Mouse (Mus musculus) stomach, embryonic 16.5 days (tissue): ENCODE results near the gene Olfr71. TPM values are rescaled to one million over a fixed set of nuclear protein-coding genes. Genes with fewer than 3 reads are reported as not detected.

Experiments used
- ATAC-seq: fragments of 200-750 bp; cut with Nextera tagmentation; 2 replicates; pipeline ENCODE4 v1.8.0; 2017; ENCODE audit warnings: moderate number of reproducible peaks, moderate TSS enrichment; ENCODE audit not compliant: insufficient read depth, low FRiP score
- H3K27ac ChIP-seq: fragments of 300-500 bp; sonication (generic); 2 replicates; pipeline ENCODE4 v1.5.1; 2014; ENCODE audit warnings: low read length
- H3K27me3 ChIP-seq: fragments of 300-500 bp; sonication (generic); 2 replicates; pipeline ENCODE4 v1.6.1; 2014; ENCODE audit warnings: low read length, control low read depth, mixed read lengths; ENCODE audit not compliant: control insufficient read depth, insufficient read depth
- H3K36me3 ChIP-seq: fragments of 300-500 bp; sonication (generic); 2 replicates; pipeline ENCODE4 v1.6.1; 2014; ENCODE audit warnings: low read length; ENCODE audit not compliant: control insufficient read depth, insufficient read depth
- H3K4me1 ChIP-seq: fragments of 300-500 bp; sonication (generic); 2 replicates; pipeline ENCODE4 v1.6.1; 2014; ENCODE audit warnings: low read length, control low read depth, mixed read lengths; ENCODE audit not compliant: control insufficient read depth, insufficient read depth
- H3K4me2 ChIP-seq: fragments of 300-500 bp; sonication (generic); 2 replicates; pipeline ENCODE4 v1.6.1; 2014; ENCODE audit warnings: low read depth, low read length, mixed read lengths
- H3K4me3 ChIP-seq: fragments of 300-500 bp; sonication (generic); replicated peaks from 2 replicates; pipeline ENCODE4 v1.5.1; 2014; ENCODE audit warnings: mild to moderate bottlenecking, low read length
- H3K9ac ChIP-seq: fragments of 300-500 bp; sonication (generic); 2 replicates; pipeline ENCODE4 v1.6.1; 2014; ENCODE audit warnings: low read length
- H3K9me3 ChIP-seq: fragments of 300-500 bp; sonication (generic); replicated peaks from 2 replicates; pipeline ENCODE4 v1.6.1; 2016; ENCODE audit warnings: low read length, control low read depth; ENCODE audit not compliant: control insufficient read depth
- WGBS: fragments of 180-500 bp; shearing (Covaris S2); extraction: QIAGEN DNeasy Blood & Tissue Kit; methylation state at CpG from one replicate; pipeline ENCODE4 v1.1.7; 2014; 5-methylcytosine and 5-hydroxymethylcytosine counted together
- polyA plus RNA-seq: library from polyadenylated mRNA; unstranded; fragments of >200 nt; fragmentation: Nextera tagmentation; extraction: Ambion mirVana; gene quantifications from 2 replicates; pipeline ENCODE4 v1.2.1, GENCODE M21; 2015

Olfr71 gene
- not detected in 2 replicates for polyA plus RNA-seq

DNA sequence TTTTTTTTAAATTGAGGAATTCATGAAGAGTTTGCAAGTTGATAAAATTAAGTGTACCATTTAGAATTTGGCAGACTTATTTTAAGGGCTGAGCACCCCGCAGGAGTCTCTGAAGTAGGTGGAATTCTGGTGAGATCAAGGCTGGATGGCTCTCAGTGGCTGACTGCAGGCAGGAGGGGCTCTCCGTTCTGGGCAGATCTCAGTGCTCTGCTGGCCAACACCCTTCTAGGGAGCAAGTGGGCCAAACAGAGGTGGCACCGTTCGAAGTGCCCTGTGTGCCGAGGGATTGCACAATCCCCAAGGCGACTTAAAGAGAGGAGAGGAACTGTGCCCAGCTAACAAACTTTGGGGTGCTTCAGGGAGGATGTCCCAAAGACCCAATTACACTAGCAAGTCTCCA, at the start of gene Olfr71:
Gene Olfr71, minus strand, starts transcription at position 387 of the 400 bp plus-strand sequence.
- H3K4me3 ChIP-seq = no peak within 1 kb of the TSS
- H3K4me1 ChIP-seq = no peaks in the 10 kb centered on the region
- no peak within 1 kb of the TSS for H3K9ac ChIP-seq
- no peaks in the 10 kb centered on the region for H3K27me3 ChIP-seq
- H3K4me2 ChIP-seq = no peak within 1 kb of the TSS
- H3K27ac ChIP-seq = no peak within 1 kb of the TSS
- H3K36me3 ChIP-seq = no peaks in the 10 kb centered on the region
- no peak for ATAC-seq
- 69% methylated on average over 6 of the region's 6 CpGs for WGBS
- no peaks in the 10 kb centered on the region for H3K9me3 ChIP-seq

DNA sequence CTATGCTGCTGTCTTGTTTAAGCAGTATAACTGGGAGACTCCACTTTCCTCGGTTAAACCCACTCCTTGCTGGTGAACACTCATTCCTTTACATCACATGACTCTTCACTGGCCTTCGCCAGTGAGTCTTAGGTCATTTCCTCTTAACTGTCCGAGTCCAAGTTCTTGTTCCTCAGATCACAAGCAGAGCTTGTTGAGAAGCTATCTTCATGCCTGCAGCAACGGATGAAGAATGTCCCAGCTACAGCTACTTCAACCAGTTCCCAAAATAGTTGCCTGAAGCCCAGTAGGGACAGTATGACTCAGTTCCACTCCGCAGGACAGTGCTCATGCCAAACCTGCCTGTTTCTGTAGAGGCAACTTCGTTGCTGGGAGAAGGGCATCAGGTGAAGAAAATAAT, 47.2 kb upstream of the Olfr71 start:
- 74% methylated on average over 6 of the region's 6 CpGs for WGBS

DNA sequence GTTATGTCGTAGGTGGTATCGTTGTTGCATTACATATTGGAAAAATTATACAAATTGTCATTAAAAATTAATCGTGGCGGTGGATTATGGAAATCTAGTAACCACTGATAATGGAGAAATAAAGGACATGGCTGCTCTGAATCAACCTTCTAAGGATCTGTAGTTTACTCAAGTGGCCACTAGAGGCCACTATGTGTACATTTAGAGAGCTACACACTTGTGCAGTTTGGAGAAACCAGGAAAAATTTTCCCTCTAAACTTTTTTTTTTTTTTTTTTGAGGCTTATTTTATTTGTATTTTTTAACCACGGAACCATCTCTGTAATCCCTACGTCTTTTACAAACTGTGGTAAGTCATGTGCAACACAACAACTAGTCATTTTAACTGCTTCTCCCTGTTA, 35.1 kb upstream of the Olfr71 start:
- Histone ChIP-seq H3K36me3 (no peaks in the 10 kb centered on the region), H3K9me3 (no peaks in the 10 kb centered on the region), H3K4me3 (no peak overlapping the region), H3K9ac (no peak overlapping the region), H3K27me3 (no peaks in the 10 kb centered on the region), H3K4me1 (no peaks in the 10 kb centered on the region), H3K4me2 (no peak overlapping the region), H3K27ac (no peak overlapping the region)
- ATAC-seq = no peak; the same call in 1 of the 2 replicates
- WGBS = 21% methylated on average over 6 of the region's 6 CpGs

More for the DNA sequence above, 47.2 kb upstream of the Olfr71 start:
- no peak overlapping the region for H3K4me3 ChIP-seq
- no peak overlapping the region for H3K4me2 ChIP-seq
- H3K9me3 ChIP-seq = no peaks in the 10 kb centered on the region
- H3K4me1 ChIP-seq = no peaks in the 10 kb centered on the region
- H3K27me3 ChIP-seq = no peaks in the 10 kb centered on the region
- H3K9ac ChIP-seq = no peak overlapping the region
- no peak for ATAC-seq
- no peak overlapping the region for H3K27ac ChIP-seq
- H3K36me3 ChIP-seq = no peaks in the 10 kb centered on the region

DNA sequence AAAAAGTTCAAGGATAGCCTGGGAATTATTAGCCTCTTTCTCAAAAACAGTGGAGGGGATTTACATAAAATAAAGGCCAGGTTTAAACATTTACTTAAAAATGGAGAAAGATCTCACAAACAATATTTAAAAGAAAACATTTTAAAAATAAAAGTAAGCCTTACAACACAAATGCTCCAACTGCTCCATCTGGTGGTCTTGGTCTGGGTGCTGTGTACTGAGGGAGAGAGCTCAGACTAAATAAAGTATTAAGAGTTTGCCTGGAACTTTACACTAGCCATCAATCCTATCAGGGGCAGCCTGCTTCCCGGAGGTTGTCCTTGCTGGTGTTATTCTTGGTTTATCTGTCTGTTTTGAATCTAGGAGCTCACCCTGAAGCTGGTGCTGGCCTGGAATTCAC, 33.0 kb upstream of the Olfr71 start:
- Histone ChIP-seq H3K27ac (no peak overlapping the region), H3K9me3 (no peaks in the 10 kb centered on the region), H3K27me3 (no peaks in the 10 kb centered on the region), H3K4me3 (no peak overlapping the region), H3K4me2 (no peak overlapping the region), H3K36me3 (no peaks in the 10 kb centered on the region), H3K9ac (no peak overlapping the region), H3K4me1 (no peaks in the 10 kb centered on the region)
- ATAC-seq = no peak
- 21% methylated on average over 1 of the region's 1 CpGs for WGBS

DNA sequence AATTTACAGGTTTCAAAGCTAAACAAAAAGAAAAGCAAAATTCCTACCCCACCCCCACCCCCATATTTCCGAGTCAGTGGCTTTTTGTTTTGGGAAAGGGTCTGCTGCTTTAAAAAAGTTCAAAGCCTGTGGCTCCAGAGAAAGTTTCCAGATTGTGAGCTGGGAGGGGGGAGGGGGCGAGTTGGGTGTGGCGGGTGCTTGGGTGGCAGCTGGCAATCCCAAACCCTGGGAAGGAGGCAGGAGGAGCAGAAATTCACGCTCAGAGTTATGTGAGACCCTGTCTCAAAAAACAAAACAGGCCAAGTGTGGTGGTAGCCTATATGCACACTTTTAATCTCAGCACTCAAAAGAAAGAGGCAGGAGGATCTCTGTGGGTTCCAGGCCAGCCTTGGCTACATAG, 32.6 kb upstream of the Olfr71 start:
- Histone ChIP-seq H3K4me2 (no peak overlapping the region), H3K27me3 (no peaks in the 10 kb centered on the region), H3K4me1 (no peaks in the 10 kb centered on the region), H3K9ac (no peak overlapping the region), H3K4me3 (no peak overlapping the region), H3K27ac (no peak overlapping the region), H3K36me3 (no peaks in the 10 kb centered on the region), H3K9me3 (no peaks in the 10 kb centered on the region)
- 31% methylated on average over 4 of the region's 4 CpGs for WGBS
- ATAC-seq = no peak

DNA sequence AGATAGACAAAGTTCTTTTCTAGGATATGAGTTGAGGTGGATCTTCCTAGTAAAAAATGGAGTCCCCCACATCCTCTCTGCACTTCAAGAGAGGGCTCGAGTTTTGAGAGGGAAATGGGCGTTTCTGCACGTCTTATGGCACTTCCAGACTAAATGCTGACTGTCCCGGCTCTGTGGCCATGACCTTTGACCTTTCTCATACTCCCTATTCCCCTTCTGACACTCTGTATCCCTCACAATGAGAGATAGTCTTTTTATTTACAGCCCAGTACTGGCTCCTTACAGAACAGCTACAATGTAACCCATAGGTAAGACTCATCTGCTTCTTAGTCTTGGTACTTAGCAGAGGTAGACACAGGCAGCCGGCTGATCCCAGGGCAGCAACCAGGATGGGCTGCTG, 31.5 kb upstream of the Olfr71 start:
- H3K4me3 ChIP-seq = no peak overlapping the region
- ATAC-seq = no peak; the same call in 1 of the 2 replicates
- no peaks in the 10 kb centered on the region for H3K4me1 ChIP-seq
- H3K27me3 ChIP-seq = no peaks in the 10 kb centered on the region
- no peak overlapping the region for H3K27ac ChIP-seq
- 54% methylated on average over 5 of the region's 5 CpGs for WGBS
- H3K4me2 ChIP-seq = no peak overlapping the region
- no peaks in the 10 kb centered on the region for H3K36me3 ChIP-seq
- H3K9me3 ChIP-seq = no peaks in the 10 kb centered on the region
- H3K9ac ChIP-seq = no peak overlapping the region

DNA sequence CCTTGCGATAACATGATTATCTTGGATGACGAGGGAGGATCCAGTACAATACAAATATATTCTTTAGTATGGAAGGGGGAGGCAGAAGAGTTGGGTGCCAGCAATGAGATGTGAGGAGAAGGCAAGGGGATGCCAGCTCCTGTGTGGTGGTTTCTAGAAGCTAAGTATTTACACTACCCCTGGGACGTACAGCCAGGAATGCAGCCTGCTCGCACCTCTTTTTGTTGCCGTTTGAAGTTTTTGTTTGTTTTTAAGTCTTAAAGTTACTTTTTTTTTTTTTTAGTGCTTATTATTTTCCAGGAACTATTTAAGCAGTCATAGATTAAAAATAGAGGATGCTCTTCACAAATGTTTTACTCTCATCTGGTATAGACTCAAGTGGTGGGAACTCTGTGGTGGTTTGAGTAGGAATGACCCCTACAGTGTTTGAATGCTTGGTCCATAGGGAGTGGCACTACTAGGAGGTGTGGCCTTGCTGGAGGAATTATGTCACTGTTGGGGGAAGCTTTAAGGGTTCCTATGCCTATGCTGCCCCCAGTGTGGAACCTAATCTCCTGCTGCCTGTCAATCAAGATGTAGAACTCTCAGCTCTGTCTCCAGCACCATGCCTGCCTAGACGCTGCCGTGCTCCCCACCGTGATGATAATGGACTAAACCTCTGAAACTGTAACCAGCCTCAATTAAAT, 29.1 kb upstream of the Olfr71 start:
- Histone ChIP-seq H3K27me3 (no peaks in the 10 kb centered on the region), H3K4me1 (no peaks in the 10 kb centered on the region), H3K4me2 (no peak overlapping the region), H3K27ac (no peak overlapping the region), H3K9ac (no peak overlapping the region), H3K4me3 (no peak overlapping the region), H3K36me3 (no peaks in the 10 kb centered on the region), H3K9me3 (no peaks in the 10 kb centered on the region)
- 58% methylated on average over 8 of the region's 8 CpGs for WGBS
- no peak for ATAC-seq

DNA sequence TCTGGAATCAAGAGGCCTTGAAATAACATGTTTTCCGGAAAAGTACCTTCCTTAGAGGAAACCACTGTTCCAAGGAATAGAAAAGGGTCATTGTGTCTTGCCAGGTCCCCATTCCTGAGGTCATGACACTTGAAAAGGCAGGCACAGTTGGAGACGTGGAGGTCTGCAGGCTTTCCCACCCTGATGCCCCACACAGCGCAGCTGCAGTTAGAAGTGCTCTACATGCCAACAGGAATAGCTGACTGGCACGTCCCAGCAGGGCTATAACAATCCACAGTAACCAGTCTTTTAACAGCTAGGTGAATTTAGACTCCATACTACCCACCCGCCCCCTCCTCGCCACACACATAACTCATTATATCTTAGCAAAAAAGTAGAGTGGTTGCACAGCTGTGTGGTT, 27.1 kb upstream of the Olfr71 start:
- no peaks in the 10 kb centered on the region for H3K27me3 ChIP-seq
- no peaks in the 10 kb centered on the region for H3K4me1 ChIP-seq
- H3K4me3 ChIP-seq = no peak overlapping the region
- no peak overlapping the region for H3K4me2 ChIP-seq
- no peak for ATAC-seq
- H3K27ac ChIP-seq = no peak overlapping the region
- H3K9ac ChIP-seq = no peak overlapping the region
- H3K36me3 ChIP-seq = no peaks in the 10 kb centered on the region
- WGBS = 81% methylated on average over 6 of the region's 6 CpGs
- H3K9me3 ChIP-seq = no peaks in the 10 kb centered on the region

DNA sequence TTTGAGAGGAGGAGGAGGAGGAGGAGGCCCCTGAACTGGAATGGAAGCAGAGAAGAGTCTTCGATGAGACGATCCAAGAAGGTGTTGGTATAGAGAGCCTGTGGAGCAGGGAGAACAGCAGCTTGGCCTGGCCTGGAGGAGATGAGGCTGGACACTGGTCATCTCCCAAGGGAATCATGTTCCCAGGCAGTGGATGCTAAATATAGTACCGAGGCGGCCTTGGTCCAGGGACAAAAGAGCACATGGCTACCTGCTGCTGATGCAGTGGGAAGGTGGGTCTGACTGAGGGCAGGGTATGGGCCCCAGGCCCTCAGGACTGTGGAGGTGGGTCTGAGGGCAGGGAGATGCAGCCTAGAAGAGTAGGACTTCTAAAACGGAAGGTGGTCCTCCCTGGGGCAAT, 23.1 kb upstream of the Olfr71 start:
- Histone ChIP-seq H3K4me3 (no peak overlapping the region), H3K9me3 (no peaks in the 10 kb centered on the region), H3K4me1 (peaks cover 25% of the 10 kb centered on the region), H3K36me3 (no peaks in the 10 kb centered on the region), H3K27ac (no peak overlapping the region), H3K4me2 (no peak overlapping the region), H3K27me3 (no peaks in the 10 kb centered on the region), H3K9ac (no peak overlapping the region)
- 81% methylated on average over 5 of the region's 5 CpGs for WGBS
- no peak for ATAC-seq
